Mouse (Mus musculus) limb, embryonic 15.5 days (tissue): Measurements from ENCODE around the gene Gm10272. TPM values are rescaled to one million over a fixed set of nuclear protein-coding genes. Genes with fewer than 3 reads are reported as not detected.
"Not testable (repeated sequence)": the region's sequence is repeated elsewhere in the genome, so short reads cannot be mapped to it uniquely, and the experiment has no call there.

Source experiments
- ATAC-seq: fragments of 200-750 bp; cut with Nextera tagmentation; 2 replicates; pipeline ENCODE4 v1.8.0; 2017; ENCODE audit warnings: low read depth, moderate TSS enrichment; ENCODE audit not compliant: insufficient number of reproducible peaks, low FRiP score, low TSS enrichment
- H3K27ac ChIP-seq: fragments of 300-500 bp; sonication (generic); 2 replicates; pipeline ENCODE4 v1.5.1; 2015; ENCODE audit warnings: moderate library complexity, mild to moderate bottlenecking, inconsistent platforms
- H3K27me3 ChIP-seq: fragments of 300-500 bp; sonication (generic); 2 replicates; pipeline ENCODE4 v1.6.1; 2015; ENCODE audit warnings: inconsistent platforms
- H3K36me3 ChIP-seq: fragments of 300-500 bp; sonication (generic); 2 replicates; pipeline ENCODE4 v1.6.1; 2015; ENCODE audit warnings: inconsistent platforms
- H3K4me1 ChIP-seq: fragments of 300-500 bp; sonication (generic); 2 replicates; pipeline ENCODE4 v1.6.1; 2015; ENCODE audit warnings: inconsistent platforms
- H3K4me2 ChIP-seq: fragments of 300-500 bp; sonication (generic); 2 replicates; pipeline ENCODE4 v1.6.1; 2015; ENCODE audit warnings: mild to moderate bottlenecking, inconsistent platforms
- H3K4me3 ChIP-seq: fragments of 300-500 bp; sonication (generic); 2 replicates; pipeline ENCODE4 v1.5.1; 2015; ENCODE audit warnings: mild to moderate bottlenecking, inconsistent platforms
- H3K9ac ChIP-seq: fragments of 300-500 bp; sonication (generic); 2 replicates; pipeline ENCODE4 v1.6.1; 2015; ENCODE audit warnings: inconsistent platforms
- H3K9me3 ChIP-seq: fragments of 300-500 bp; sonication (generic); 2 replicates; pipeline ENCODE4 v1.6.1; 2016; ENCODE audit warnings: inconsistent platforms
- WGBS: fragments of 180-500 bp; shearing (Covaris S2); methylation state at CpG from one replicate; pipeline ENCODE4 v1.1.7; 2015; 5-methylcytosine and 5-hydroxymethylcytosine counted together
- polyA plus RNA-seq: library from polyadenylated mRNA; unstranded; fragments of >200 nt; fragmentation: Nextera tagmentation; extraction: Ambion mirVana; gene quantifications from 2 replicates; pipeline ENCODE4 v1.2.1, GENCODE M21; 2015

Gene Gm10272
- polyA plus RNA-seq, 1 experiment from 2014 or later: not detected

DNA sequence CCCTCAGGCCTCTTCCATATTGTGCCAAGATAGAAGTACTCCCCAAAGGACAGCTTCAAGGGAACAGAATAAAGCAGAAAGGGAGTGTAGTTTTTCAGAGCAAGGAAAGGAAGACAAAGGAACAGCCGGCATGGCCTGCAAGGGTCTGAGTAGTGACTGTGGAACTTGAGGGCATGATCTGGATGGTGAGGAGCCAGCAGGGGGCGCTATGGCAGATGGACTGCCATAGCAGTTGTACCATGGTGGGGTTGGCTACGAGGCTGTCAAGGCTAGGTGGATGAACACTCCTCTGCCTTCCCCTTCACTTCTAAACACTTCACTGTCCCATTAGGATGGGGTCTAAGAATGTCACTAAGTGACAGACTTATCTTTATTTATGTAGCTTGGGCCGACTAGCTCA lies 22.8 kb downstream of the Gm10272 start:
- H3K4me3 ChIP-seq: no peak overlapping the region
- H3K4me2 ChIP-seq: no peak overlapping the region
- H3K9me3 ChIP-seq: no peaks in the 10 kb centered on the region
- no peaks in the 10 kb centered on the region for H3K36me3 ChIP-seq
- no peak overlapping the region for H3K27ac ChIP-seq
- no peak for ATAC-seq
- H3K9ac ChIP-seq: no peak overlapping the region
- no peaks in the 10 kb centered on the region for H3K27me3 ChIP-seq
- 40% methylated on average over 4 of the region's 4 CpGs for WGBS
- H3K4me1 ChIP-seq: no peaks in the 10 kb centered on the region

DNA sequence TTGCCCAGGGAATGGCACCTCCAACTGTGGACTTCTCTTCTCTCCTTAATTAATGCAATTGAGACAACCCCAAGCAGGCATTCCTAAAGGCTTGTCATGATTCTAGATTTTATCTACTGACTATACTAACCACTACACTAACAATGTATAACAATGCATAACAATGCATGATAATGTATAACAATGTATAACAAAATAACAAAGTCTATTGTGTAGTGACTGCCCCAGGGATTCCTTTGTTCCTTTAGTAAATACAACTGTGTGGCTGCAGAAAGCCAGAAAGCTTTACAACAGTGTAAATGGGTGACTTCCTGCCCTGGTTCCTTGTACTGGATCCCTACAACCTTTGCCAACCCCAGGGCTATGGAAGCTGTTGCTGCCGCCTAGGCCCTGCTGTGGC lies 29.5 kb downstream of the Gm10272 start:
- no peak overlapping the region for H3K4me2 ChIP-seq
- H3K4me3 ChIP-seq: no peak overlapping the region
- H3K27ac ChIP-seq: no peak overlapping the region
- 94% methylated on average over 1 of the region's 1 CpGs for WGBS
- H3K9ac ChIP-seq: no peak overlapping the region
- H3K27me3 ChIP-seq: no peaks in the 10 kb centered on the region
- no peak for ATAC-seq
- peaks cover 4% of the 10 kb centered on the region; the same call in 1 of the 2 replicates for H3K9me3 ChIP-seq
- no peaks in the 10 kb centered on the region for H3K36me3 ChIP-seq
- H3K4me1 ChIP-seq: no peaks in the 10 kb centered on the region

DNA sequence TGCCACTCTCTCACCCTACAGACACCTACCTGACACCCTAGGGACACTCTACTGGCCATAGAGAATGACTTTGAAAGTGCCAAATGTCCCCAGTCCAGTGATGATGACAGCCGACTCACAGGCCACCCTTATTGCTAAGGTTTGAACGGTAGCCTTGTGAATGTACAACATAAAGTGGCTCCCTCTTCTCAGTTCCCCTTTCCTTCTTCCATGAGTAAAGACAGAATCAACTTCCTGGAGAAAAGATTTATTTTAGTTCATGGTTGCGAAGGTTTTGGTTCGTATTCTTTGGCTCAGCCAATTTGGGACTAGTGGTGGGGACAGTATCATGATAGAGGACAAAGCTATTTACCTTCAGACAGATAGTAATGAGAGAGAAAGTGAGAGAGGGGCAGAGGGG lies 32.5 kb downstream of the Gm10272 start:
- no peak for ATAC-seq
- Histone ChIP-seq H3K4me2 (no peak overlapping the region), H3K4me1 (no peaks in the 10 kb centered on the region; the same call in 1 of the 2 replicates), H3K9me3 (peaks cover 4% of the 10 kb centered on the region; the same call in 1 of the 2 replicates), H3K9ac (no peak overlapping the region), H3K27me3 (no peaks in the 10 kb centered on the region), H3K4me3 (no peak overlapping the region), H3K36me3 (no peaks in the 10 kb centered on the region), H3K27ac (no peak overlapping the region)
- 80% methylated on average over 4 of the region's 4 CpGs for WGBS

DNA sequence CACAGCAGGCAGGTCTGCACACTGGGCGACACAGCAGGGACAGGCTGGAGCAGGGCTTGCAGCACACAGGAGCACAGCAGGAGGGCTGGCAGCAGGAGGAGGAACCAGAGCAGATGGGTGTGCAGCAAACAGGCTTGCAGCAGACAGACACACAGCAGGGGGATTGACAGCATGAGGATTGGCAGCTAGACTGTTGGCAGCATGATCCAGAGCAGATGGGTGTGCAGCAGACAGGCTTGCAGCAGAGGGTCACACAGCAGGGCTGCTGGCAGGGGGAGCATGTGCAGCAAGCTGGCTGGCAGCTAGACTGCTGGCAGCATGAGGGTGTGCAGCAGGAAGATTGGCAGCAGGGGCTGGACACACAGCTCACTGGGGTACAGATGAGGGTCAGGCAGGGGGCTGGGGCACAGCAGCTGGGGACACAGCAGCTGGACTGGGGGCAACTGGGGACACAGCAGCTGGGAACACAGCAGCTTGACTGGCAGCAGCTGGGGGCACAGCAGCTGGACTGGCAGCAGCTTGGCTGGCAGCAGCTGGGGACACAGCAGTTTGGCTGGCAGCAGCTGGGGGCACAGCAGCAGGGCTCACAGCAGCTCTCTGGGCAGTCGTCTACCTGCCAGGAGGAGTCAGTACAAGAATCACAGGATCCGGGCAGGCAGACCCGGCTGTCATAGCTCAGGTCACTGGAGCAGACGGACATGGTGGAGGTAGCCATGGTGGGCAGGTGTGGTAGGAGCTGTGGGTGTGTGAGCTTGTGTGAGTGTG lies 35.7 kb downstream of the Gm10272 start, which contains the start of gene Gm18596:
TSS of gene Gm18596 (minus strand) at position 715 of the 765 bp plus-strand sequence.
- not testable (repeated sequence) for H3K4me2 ChIP-seq, H3K4me3 ChIP-seq, H3K9ac ChIP-seq, H3K27ac ChIP-seq, H3K9me3 ChIP-seq, H3K36me3 ChIP-seq, ATAC-seq, H3K4me1 ChIP-seq, H3K27me3 ChIP-seq
- 37% methylated on average over 5 of the region's 5 CpGs for WGBS

DNA sequence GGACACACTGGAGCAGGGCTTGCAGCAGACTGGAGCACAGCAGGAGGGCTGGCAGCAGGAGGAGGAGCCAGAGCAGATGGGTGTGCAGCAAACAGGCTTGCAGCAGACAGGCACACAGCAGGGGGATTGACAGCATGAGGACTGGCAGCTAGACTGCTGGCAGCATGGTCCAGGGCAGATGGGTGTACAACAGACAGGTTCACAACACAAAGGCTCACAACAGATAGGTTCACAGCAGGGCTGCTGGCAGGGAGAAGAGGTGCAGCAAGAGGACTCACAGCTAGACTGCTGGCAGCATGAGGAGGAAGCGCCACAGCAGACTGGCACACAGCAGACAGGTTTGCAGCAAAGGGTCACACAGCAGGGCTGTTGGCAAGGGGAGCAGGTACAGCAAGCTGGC lies 44.3 kb downstream of the Gm10272 start:
- H3K4me1 ChIP-seq, H3K9me3 ChIP-seq, H3K9ac ChIP-seq, H3K4me3 ChIP-seq, ATAC-seq, H3K36me3 ChIP-seq, H3K27ac ChIP-seq, H3K27me3 ChIP-seq, H3K4me2 ChIP-seq: not testable (repeated sequence)
- WGBS: 75% methylated on average over 1 of the region's 1 CpGs

DNA sequence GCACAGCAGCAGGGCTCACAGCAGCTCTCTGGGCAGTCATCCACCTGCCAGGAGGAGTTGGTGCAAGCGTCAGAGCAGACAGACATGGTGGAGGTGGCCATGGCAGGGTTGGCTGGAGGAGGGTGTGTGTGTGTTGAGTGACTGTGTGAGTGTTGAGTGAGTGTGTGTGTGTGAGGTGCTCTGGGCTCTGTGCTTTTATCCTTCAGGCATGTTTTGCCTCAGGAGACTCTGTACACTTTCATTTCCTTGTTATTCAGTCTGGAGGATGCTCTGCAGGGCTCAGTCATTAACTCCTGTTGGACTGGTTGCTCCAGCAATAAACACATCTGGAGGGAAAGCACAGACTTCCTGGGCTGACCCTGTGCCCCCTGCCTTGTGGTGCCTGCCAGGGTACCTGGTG lies 44.8 kb downstream of the Gm10272 start, which contains the start of gene Gm9736:
TSS of gene Gm9736 (minus strand) at position 101 of the 400 bp plus-strand sequence.
- ATAC-seq, H3K9ac ChIP-seq, H3K9me3 ChIP-seq, H3K36me3 ChIP-seq, H3K27me3 ChIP-seq, H3K4me2 ChIP-seq, H3K4me3 ChIP-seq, H3K27ac ChIP-seq, H3K4me1 ChIP-seq: not testable (repeated sequence)
- WGBS: 50% methylated on average over 1 of the region's 1 CpGs

DNA sequence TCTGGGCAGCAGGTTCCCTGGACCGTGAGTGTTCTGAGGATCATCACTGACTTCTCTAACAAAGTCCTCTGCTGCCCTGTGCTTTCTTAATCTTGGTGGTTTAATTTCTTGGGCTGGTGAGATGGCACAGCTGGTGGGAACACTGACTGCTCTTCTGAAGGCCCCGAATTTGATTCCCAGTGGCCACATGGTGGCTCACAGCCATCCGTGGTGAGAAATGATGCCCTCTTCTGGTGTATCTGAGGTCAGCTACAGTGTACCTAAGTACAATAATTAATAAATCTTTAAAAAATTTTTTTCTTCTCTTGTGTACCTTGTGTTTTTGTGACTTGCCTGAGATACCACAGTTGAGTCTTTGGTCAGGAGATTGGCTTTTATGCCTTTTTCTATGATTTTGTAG lies 45.9 kb downstream of the Gm10272 start:
- not testable (repeated sequence) for H3K27me3 ChIP-seq, H3K4me2 ChIP-seq, H3K9me3 ChIP-seq, H3K36me3 ChIP-seq, ATAC-seq, H3K4me1 ChIP-seq, H3K27ac ChIP-seq, H3K4me3 ChIP-seq, H3K9ac ChIP-seq
- WGBS: 61% methylated on average over 3 of the region's 3 CpGs

DNA sequence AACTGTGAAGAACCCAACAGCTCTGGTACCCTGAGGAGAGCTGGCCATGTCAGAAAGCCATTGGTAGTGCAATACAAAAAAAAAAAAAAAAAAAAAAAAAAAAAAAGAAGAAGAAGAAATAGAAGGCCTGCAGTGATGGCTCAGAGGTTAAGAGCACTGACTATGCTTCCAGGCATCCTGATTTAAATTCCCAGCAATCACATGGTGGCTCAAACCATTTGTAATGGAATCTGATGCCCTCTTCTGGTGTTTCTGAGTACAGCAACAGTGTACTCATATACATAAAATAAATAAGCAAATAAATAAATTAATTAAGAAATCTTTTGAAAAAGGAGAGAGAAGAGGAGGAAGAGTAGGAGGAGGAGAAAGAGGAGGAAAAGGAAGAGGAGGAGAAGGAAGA lies 47.0 kb downstream of the Gm10272 start:
- ATAC-seq: no peak
- Histone ChIP-seq H3K4me3 (no peak overlapping the region), H3K27me3 (no peaks in the 10 kb centered on the region), H3K4me2 (no peak overlapping the region), H3K36me3 (no peaks in the 10 kb centered on the region), H3K4me1 (no peaks in the 10 kb centered on the region), H3K9me3 (no peaks in the 10 kb centered on the region), H3K27ac (no peak overlapping the region), H3K9ac (no peak overlapping the region)

Other genes with a start within 250 kb of the Gm10272 start
- gene Fam207a, start 190.8 kb upstream of the Gm10272 start, polyA plus RNA-seq: 36.2 and 37.7 TPM in 2 replicates
- gene Itgb2, start 176.4 kb upstream of the Gm10272 start, polyA plus RNA-seq: 3.5 TPM in 2 replicates
- gene Pttg1ip, start 124.9 kb upstream of the Gm10272 start, polyA plus RNA-seq: 145 and 158 TPM in 2 replicates
- gene Sumo3, start 100.5 kb upstream of the Gm10272 start, polyA plus RNA-seq: 343 and 347 TPM in 2 replicates
- gene Gm49325, start 100.4 kb upstream of the Gm10272 start, polyA plus RNA-seq: 1.3 and 1.8 TPM in 2 replicates
- gene Ube2g2, start 84.4 kb upstream of the Gm10272 start, polyA plus RNA-seq: 99.8 and 127 TPM in 2 replicates
- gene Tspear, start 20.1 kb upstream of the Gm10272 start, polyA plus RNA-seq: 2.1 and 2.8 TPM in 2 replicates
- not detected in 2 replicates for gene Gm19402, start 15.9 kb upstream of the Gm10272 start, polyA plus RNA-seq
- gene Gm9508, start 9.4 kb upstream of the Gm10272 start, polyA plus RNA-seq: not detected in 2 replicates
- 1.2 and 1.4 TPM in 2 replicates for gene Gm10024, start 4.8 kb downstream of the Gm10272 start, polyA plus RNA-seq
- gene Gm10142, start 9.2 kb downstream of the Gm10272 start, polyA plus RNA-seq: not detected in 2 replicates
- 0.29 TPM in 1 of 2 replicates, not detected in the other for gene Krtap12-1, start 14.0 kb downstream of the Gm10272 start, polyA plus RNA-seq
- gene Gm10100, start 19.9 kb downstream of the Gm10272 start, polyA plus RNA-seq: not detected in 2 replicates
- not detected in 2 replicates for gene Gm18596, start 36.0 kb downstream of the Gm10272 start, polyA plus RNA-seq
- gene Gm9736, start 44.7 kb downstream of the Gm10272 start, polyA plus RNA-seq: not detected in 2 replicates
- gene Gm3233, start 53.1 kb downstream of the Gm10272 start, polyA plus RNA-seq: not detected in 2 replicates
- not detected in 2 replicates for gene Gm3238, start 64.7 kb downstream of the Gm10272 start, polyA plus RNA-seq
- gene Gm7138, start 70.3 kb downstream of the Gm10272 start, polyA plus RNA-seq: not detected in 2 replicates
- gene Gm3250, start 75.9 kb downstream of the Gm10272 start, polyA plus RNA-seq: not detected in 2 replicates
- not detected in 2 replicates for gene Gm7137, start 81.6 kb downstream of the Gm10272 start, polyA plus RNA-seq
- gene Gm9639, start 88.5 kb downstream of the Gm10272 start, polyA plus RNA-seq: not detected in 2 replicates
- gene Gm19668, start 92.5 kb downstream of the Gm10272 start, polyA plus RNA-seq: not detected in 2 replicates
- gene Gm9507, start 105.2 kb downstream of the Gm10272 start, polyA plus RNA-seq: not detected in 2 replicates
- gene Gm2696, start 108.1 kb downstream of the Gm10272 start, polyA plus RNA-seq: not detected in 2 replicates
- not detected in 2 replicates for gene Krtap10-4, start 120.5 kb downstream of the Gm10272 start, polyA plus RNA-seq
- 0.17 TPM in 1 of 2 replicates, not detected in the other for gene Krtap10-10, start 129.3 kb downstream of the Gm10272 start, polyA plus RNA-seq
- gene Gm36176, start 140.2 kb downstream of the Gm10272 start, polyA plus RNA-seq: not detected in 2 replicates
- not detected in 2 replicates for gene Gm10318, start 146.2 kb downstream of the Gm10272 start, polyA plus RNA-seq
- not detected in 2 replicates for gene Gm3285, start 155.3 kb downstream of the Gm10272 start, polyA plus RNA-seq
- gene Lrrc3, start 195.9 kb downstream of the Gm10272 start, polyA plus RNA-seq: 3.8 and 4.0 TPM in 2 replicates